Mouse (Mus musculus): ENCODE results near the gene Grin2c. TPM values are rescaled to one million over a fixed set of nuclear protein-coding genes. Genes with fewer than 3 reads are reported as not detected.

Grin2c gene
- total RNA-seq (2017) = not detected in 2 replicates

- ATAC-seq (replicated peaks in 1 of 2; ENCODE audit: insufficient read depth in 1 of 2, low FRiP score in 2 of 2, low TSS enrichment in 1 of 2, low read depth in 1 of 2, poor library complexity in 2 of 2, severe bottlenecking in 2 of 2) = no peak
Measured at GRCm38 (mm10) chr11:115267061-115267883, at the start of gene Grin2c. Grin2c (minus strand) TSS chr11:115267243.

DNA sequence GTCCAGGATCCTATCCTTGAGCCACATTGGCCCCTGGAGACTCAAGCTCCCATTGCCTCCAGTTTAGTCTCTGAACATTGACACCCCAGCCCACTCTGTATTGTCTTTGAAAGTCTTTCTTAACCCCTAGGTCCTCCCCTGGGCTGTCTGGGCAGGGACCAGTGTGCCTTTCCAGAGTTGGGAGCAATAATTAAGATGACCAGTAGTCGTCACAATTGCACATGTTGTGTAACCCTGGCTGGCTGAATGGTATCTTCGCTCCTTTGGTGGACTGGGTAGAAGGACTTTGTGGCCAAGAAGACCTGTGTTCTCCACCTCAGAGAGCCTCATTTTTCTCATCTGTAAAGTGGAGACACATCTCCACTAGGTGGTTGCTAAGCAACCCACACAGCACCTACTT lies 47.2 kb upstream of the Grin2c start:
- ATAC-seq (replicated peaks in 1 of 2; ENCODE audit: insufficient read depth in 1 of 2, low FRiP score in 2 of 2, low TSS enrichment in 1 of 2, low read depth in 1 of 2, poor library complexity in 2 of 2, severe bottlenecking in 2 of 2) = 0 out of 4 replicates have a peak, but pooled peaks of 1 of the 2 experiments have one; percentile 26

GRCm38 (mm10) chr11:115308781-115309180 lies 41.7 kb upstream of the Grin2c start:
- no peak for ATAC-seq (replicated peaks in 1 of 2; ENCODE audit: insufficient read depth in 1 of 2, low FRiP score in 2 of 2, low TSS enrichment in 1 of 2, low read depth in 1 of 2, poor library complexity in 2 of 2, severe bottlenecking in 2 of 2)

- no peak for ATAC-seq (replicated peaks in 1 of 2; ENCODE audit: insufficient read depth in 1 of 2, low FRiP score in 2 of 2, low TSS enrichment in 1 of 2, low read depth in 1 of 2, poor library complexity in 2 of 2, severe bottlenecking in 2 of 2)
Measured at GRCm38 (mm10) chr11:115306863-115307262, 39.8 kb upstream of the Grin2c start, which contains the start of gene Otop2. Otop2 (plus strand) TSS chr11:115307163.

- no peak for ATAC-seq (replicated peaks in 1 of 2; ENCODE audit: insufficient read depth in 1 of 2, low FRiP score in 2 of 2, low TSS enrichment in 1 of 2, low read depth in 1 of 2, poor library complexity in 2 of 2, severe bottlenecking in 2 of 2)
Measured at GRCm38 (mm10) chr11:115303167-115303566, 36.1 kb upstream of the Grin2c start.

DNA sequence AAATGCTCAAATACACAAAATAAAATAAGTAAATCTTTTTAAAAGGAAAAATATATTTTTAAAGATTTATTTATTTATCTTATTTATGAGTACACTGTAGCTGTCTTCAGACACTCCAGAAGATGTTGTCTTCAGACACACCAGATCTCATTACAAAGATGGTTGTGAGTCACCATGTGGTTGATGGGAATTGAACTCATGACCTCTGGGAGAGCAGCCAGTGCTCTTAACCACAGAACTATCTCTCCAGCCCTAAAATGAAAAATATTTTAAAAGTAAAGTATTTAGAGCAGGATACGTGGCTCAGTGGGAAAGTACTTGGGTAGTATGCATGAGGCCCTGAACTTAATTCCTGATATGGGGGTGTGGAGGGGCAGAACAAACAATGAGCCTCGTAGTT lies 34.3 kb upstream of the Grin2c start:
- no peak for ATAC-seq (replicated peaks in 1 of 2; ENCODE audit: insufficient read depth in 1 of 2, low FRiP score in 2 of 2, low TSS enrichment in 1 of 2, low read depth in 1 of 2, poor library complexity in 2 of 2, severe bottlenecking in 2 of 2)

DNA sequence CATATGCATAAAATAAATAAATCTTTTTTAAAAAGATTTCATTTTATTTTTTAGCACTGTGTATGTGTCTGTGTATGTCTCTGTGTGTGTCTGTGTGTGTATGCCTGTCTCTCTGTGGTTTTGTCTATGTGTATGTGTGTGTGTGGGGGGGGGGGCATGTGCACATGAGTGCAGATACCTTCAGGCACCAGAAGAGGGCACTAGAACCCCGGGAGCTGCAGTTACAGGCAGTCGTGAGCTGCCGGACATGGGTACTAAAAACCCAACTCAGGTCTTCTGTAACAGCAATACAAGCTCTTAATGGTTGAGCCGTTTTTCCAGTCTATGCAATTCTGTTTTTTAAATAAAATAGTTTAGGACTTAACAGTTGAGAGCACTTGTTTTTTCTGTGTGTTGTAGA lies 33.7 kb upstream of the Grin2c start:
- no peak for ATAC-seq (replicated peaks in 1 of 2; ENCODE audit: insufficient read depth in 1 of 2, low FRiP score in 2 of 2, low TSS enrichment in 1 of 2, low read depth in 1 of 2, poor library complexity in 2 of 2, severe bottlenecking in 2 of 2)

DNA sequence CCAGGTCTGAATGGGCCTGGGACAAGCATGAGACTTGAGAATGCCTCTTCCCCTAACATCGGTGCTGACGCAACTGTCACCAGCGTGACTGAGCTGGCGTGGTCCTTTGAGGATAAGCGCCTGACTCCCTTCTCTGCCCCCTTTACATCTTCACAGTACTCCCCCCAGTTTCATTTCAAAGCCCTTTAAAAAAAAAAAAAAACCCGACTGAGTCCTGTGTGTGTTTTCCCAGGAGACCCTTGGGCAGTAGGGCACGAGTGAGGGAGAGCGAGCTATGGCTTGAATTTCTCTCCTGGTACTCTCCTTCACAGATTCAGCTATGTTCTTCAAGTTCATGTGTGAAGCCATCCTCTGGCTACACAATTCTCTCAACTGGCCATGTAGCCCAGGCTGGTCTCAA lies 31.1 kb upstream of the Grin2c start:
- no peak for ATAC-seq (replicated peaks in 1 of 2; ENCODE audit: insufficient read depth in 1 of 2, low FRiP score in 2 of 2, low TSS enrichment in 1 of 2, low read depth in 1 of 2, poor library complexity in 2 of 2, severe bottlenecking in 2 of 2)

DNA sequence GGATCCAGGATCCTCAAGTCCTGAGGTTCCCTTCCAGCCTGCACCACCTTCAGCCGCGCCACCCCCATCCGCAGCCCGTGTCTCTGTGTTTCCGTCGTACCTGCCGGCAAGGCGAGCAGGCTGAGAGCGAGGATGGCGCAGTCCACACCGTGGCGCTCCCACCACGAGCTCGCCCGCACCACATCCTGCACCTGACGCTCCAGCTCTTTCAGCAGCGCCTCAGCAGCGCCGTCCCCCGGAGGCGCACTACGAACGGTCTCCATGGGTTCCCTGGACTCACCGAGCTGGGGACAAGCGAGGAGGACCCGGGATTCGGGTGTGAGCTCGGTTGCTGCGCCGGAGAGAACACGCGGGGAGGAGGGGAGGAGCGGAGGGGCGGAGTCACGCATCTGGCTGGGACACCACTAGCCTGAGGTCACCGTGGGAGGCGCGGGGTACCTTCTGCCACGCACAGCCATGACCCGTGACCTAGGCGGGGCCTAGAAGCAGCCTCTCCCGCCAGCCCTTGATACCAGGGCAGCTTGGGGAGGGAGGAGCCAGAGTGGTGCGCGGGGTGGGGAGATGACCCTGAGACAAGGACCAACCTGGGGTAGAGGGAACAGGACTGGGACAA lies 30.3 kb upstream of the Grin2c start, which contains the start of gene Fads6:
Fads6 (minus strand) TSS at position 450 of the 613 bp plus-strand sequence.
- peak; percentile 76 to 83 for ATAC-seq (replicated peaks in 1 of 2; ENCODE audit: insufficient read depth in 1 of 2, low FRiP score in 2 of 2, low TSS enrichment in 1 of 2, low read depth in 1 of 2, poor library complexity in 2 of 2, severe bottlenecking in 2 of 2)

- no peak for ATAC-seq (replicated peaks in 1 of 2; ENCODE audit: insufficient read depth in 1 of 2, low FRiP score in 2 of 2, low TSS enrichment in 1 of 2, low read depth in 1 of 2, poor library complexity in 2 of 2, severe bottlenecking in 2 of 2)
Measured at GRCm38 (mm10) chr11:115296471-115297210, 29.6 kb upstream of the Grin2c start.

GRCm38 (mm10) chr11:115295939-115296338 lies 28.9 kb upstream of the Grin2c start:
- no peak for ATAC-seq (replicated peaks in 1 of 2; ENCODE audit: insufficient read depth in 1 of 2, low FRiP score in 2 of 2, low TSS enrichment in 1 of 2, low read depth in 1 of 2, poor library complexity in 2 of 2, severe bottlenecking in 2 of 2)

- no peak for ATAC-seq (replicated peaks in 1 of 2; ENCODE audit: insufficient read depth in 1 of 2, low FRiP score in 2 of 2, low TSS enrichment in 1 of 2, low read depth in 1 of 2, poor library complexity in 2 of 2, severe bottlenecking in 2 of 2)
Measured at GRCm38 (mm10) chr11:115292631-115293375, 25.8 kb upstream of the Grin2c start.

DNA sequence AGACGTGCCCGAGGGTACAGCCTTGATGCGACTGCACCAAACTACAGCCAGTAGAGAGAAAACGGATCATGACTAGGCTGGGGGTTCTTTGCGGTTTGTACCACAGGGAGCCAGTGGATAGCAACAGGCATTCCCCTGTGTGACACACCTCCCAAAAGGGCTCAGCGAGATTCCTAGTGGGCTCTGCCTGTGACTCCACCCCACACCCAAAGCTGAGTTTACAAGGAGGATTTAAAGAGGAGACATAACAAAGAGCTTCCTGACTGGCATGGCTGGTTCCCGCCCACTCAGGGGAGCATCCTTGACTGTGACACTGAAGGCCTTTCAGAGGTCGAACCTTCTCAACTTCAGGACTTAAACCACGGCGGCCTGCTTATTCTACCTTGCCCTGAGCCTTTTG lies 24.5 kb upstream of the Grin2c start:
- no peak for ATAC-seq (replicated peaks in 1 of 2; ENCODE audit: insufficient read depth in 1 of 2, low FRiP score in 2 of 2, low TSS enrichment in 1 of 2, low read depth in 1 of 2, poor library complexity in 2 of 2, severe bottlenecking in 2 of 2)

GRCm38 (mm10) chr11:115290919-115291318 lies 23.9 kb upstream of the Grin2c start:
- no peak for ATAC-seq (replicated peaks in 1 of 2; ENCODE audit: insufficient read depth in 1 of 2, low FRiP score in 2 of 2, low TSS enrichment in 1 of 2, low read depth in 1 of 2, poor library complexity in 2 of 2, severe bottlenecking in 2 of 2)

DNA sequence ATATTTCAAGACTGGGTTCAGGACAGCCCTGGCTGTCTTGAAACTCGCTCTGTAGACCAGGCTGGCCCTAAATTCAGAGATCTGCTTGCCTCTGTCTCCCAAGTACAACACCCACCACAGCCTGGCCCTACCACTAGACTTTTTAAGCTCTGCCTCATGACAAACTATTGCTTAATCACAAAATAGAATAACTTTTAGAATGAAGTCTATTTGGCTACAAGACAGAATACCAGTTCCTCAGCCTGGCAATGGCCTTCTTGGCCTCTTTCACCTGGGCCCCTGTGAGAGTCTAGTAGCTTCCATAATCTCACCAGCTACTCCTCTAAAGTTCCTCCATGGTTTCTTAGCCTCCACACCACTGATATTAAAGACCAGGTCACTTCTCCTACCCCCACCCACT lies 23.3 kb upstream of the Grin2c start:
- ATAC-seq (replicated peaks in 1 of 2; ENCODE audit: insufficient read depth in 1 of 2, low FRiP score in 2 of 2, low TSS enrichment in 1 of 2, low read depth in 1 of 2, poor library complexity in 2 of 2, severe bottlenecking in 2 of 2) = no peak

- no peak for ATAC-seq (replicated peaks in 1 of 2; ENCODE audit: insufficient read depth in 1 of 2, low FRiP score in 2 of 2, low TSS enrichment in 1 of 2, low read depth in 1 of 2, poor library complexity in 2 of 2, severe bottlenecking in 2 of 2)
Measured at GRCm38 (mm10) chr11:115289885-115290284, 22.8 kb upstream of the Grin2c start.

GRCm38 (mm10) chr11:115288305-115288704 lies 21.3 kb upstream of the Grin2c start:
- ATAC-seq (replicated peaks in 1 of 2; ENCODE audit: insufficient read depth in 1 of 2, low FRiP score in 2 of 2, low TSS enrichment in 1 of 2, low read depth in 1 of 2, poor library complexity in 2 of 2, severe bottlenecking in 2 of 2) = no peak
